Mouse (Mus musculus) thymus, adult 2 months (tissue): ENCODE results near the gene Bbs5.

Experiments used
- CTCF ChIP-seq: fragments of 200-500 bp; IDR thresholded peaks from 2 replicates; pipeline ENCODE4 v1.5.1; 2012; ENCODE audit warnings: mild to moderate bottlenecking, control low read depth, low read length, moderate library complexity, borderline replicate concordance; ENCODE audit not compliant: control insufficient read depth, poor library complexity, insufficient read depth; ENCODE audit errors: extremely low read depth
- POLR2A ChIP-seq: fragments of 200-500 bp; IDR thresholded peaks from 2 replicates; pipeline ENCODE4 v1.6.1; 2012; ENCODE audit warnings: mild to moderate bottlenecking, low read length, control low read depth, moderate library complexity; ENCODE audit not compliant: control insufficient read depth, poor library complexity, insufficient read depth; ENCODE audit errors: extremely low read depth

- TF ChIP-seq POLR2A: no peak
- no peak for TF ChIP-seq CTCF
Measured at GRCm38 (mm10) chr2:69630792-69631191, 16.2 kb upstream of the Bbs5 start.
